Mouse (Mus musculus) gastrocnemius, postnatal 36 days (tissue): Measurements from ENCODE around the gene Alg9. TPM values are rescaled to one million over a fixed set of nuclear protein-coding genes. Genes with fewer than 3 reads are reported as not detected.

Source experiments
- DNase-seq, 2 experiments: peaks; one replicate each; pipeline ENCODE4 v3.0.0; 2022
- intact Hi-C: fragments of 180-260 bp; cut with DNase I; formaldehyde crosslinking; loops from one replicate; pipeline ENCODE4 v1.15.1; 2025
- total RNA-seq, 2 experiments: library from RNA; stranded (reverse); gene quantifications; 2 replicates each; pipeline ENCODE4 v1.2.3; 2021

The Alg9 gene
- total RNA-seq, 2 experiments from 2014 or later, result 7.1 to 10.2 TPM

- intact Hi-C loops, result no loop called here
- peak; percentile 81 to 92 for DNase-seq
These were observed 21.8 kb upstream of the Alg9 start for GRCm38 (mm10) chr9:50752784-50753615.

GRCm38 (mm10) chr9:50753947-50754346 is 20.9 kb upstream of the Alg9 start:
- intact Hi-C loops, result no loop called here
- no peak for DNase-seq

- DNase-seq, result no peak
- intact Hi-C loops, result no loop called here
These were observed 18.1 kb upstream of the Alg9 start for GRCm38 (mm10) chr9:50756711-50757110.

GRCm38 (mm10) chr9:50761520-50762243 is 13.1 kb upstream of the Alg9 start:
- intact Hi-C loops, result no loop called here
- DNase-seq, result no peak

GRCm38 (mm10) chr9:50763331-50763730 is 11.5 kb upstream of the Alg9 start:
- no peak for DNase-seq
- intact Hi-C loops, result no loop called here

- no peak for DNase-seq
- intact Hi-C loops, result loop anchor here (5.0 kb wide), 1 partner anchor 60 kb away; no protein-coding TSS in a partner anchor
These were observed 7.2 kb upstream of the Alg9 start for GRCm38 (mm10) chr9:50767531-50768106.

- DNase-seq, result peak; percentile 95
- intact Hi-C loops, result loop anchor here (5.0 kb wide), 1 partner anchor 61 kb away; no protein-coding TSS in a partner anchor
These were observed 6.5 kb upstream of the Alg9 start, which contains the start of gene Fdxacb1 for GRCm38 (mm10) chr9:50768107-50769002. TSS of gene Fdxacb1 (plus strand) at chr9:50768236.

- intact Hi-C loops, result no loop called here
- DNase-seq, result no peak
These were observed 4.8 kb upstream of the Alg9 start for GRCm38 (mm10) chr9:50770011-50770410.

- intact Hi-C loops, result no loop called here
- no peak for DNase-seq
These were observed 775 bp upstream of the Alg9 start for GRCm38 (mm10) chr9:50774026-50774462.

- no peak for DNase-seq
- intact Hi-C loops, result no loop called here
These were observed 875 bp downstream of the Alg9 start for GRCm38 (mm10) chr9:50775662-50776126.

GRCm38 (mm10) chr9:50776162-50776760 is 1.4 kb downstream of the Alg9 start:
- DNase-seq, result no peak
- intact Hi-C loops, result no loop called here

- no peak for DNase-seq
- intact Hi-C loops, result no loop called here
These were observed 7.3 kb downstream of the Alg9 start for GRCm38 (mm10) chr9:50782155-50782554.

GRCm38 (mm10) chr9:50795266-50795665 is 20.4 kb downstream of the Alg9 start:
- intact Hi-C loops, result no loop called here

GRCm38 (mm10) chr9:50796776-50797175 is 22.0 kb downstream of the Alg9 start:
- intact Hi-C loops, result no loop called here
- DNase-seq, result no peak

More at GRCm38 (mm10) chr9:50795266-50795665, 20.4 kb downstream of the Alg9 start:
- no peak for DNase-seq

GRCm38 (mm10) chr9:50797641-50798040 is 22.8 kb downstream of the Alg9 start:
- no peak for DNase-seq
- intact Hi-C loops, result no loop called here

GRCm38 (mm10) chr9:50798368-50798767 is 23.5 kb downstream of the Alg9 start:
- intact Hi-C loops, result no loop called here
- no peak for DNase-seq

GRCm38 (mm10) chr9:50800985-50801384 is 26.2 kb downstream of the Alg9 start:
- intact Hi-C loops, result loop anchor here (5.0 kb wide), 3 partner anchors 46 to 351 kb away; partner anchors contain the start of genes Ppp2r1b and Sik2
- DNase-seq, result no peak

- intact Hi-C loops, result loop anchor here (5.0 kb wide), 3 partner anchors 44 to 349 kb away; partner anchors contain the start of genes Ppp2r1b and Sik2
- no peak for DNase-seq
These were observed 28.3 kb downstream of the Alg9 start for GRCm38 (mm10) chr9:50803055-50803671.

- intact Hi-C loops, result no loop called here
- DNase-seq, result no peak
These were observed 33.7 kb downstream of the Alg9 start for GRCm38 (mm10) chr9:50808471-50808870.
